ENCODE assay signal across 7 mouse cellular contexts in the genomic region with DNA sequence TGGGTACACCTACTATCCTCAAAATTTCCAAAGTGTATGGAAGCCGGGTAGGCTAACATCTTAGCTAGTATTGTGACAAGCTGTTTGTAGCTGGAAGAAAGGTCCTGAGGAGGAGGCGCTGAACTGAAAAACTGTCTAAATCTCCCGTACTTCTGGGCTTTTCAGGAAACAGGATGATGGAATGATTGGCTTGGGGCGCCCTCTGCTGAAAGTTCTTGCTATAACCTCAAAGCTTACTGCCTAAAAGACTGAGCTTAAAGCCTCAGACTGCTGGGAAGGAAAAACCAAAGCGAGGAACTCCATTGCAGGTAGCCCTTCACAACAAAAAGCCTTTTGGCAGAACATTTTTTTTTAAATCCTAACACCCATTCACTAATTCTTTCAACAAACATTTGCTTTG.
DNase-seq lines count a peak whose midpoint lies in the region; ATAC-seq and TF ChIP-seq lines count a peak whose summit lies in the region.

No protein-coding gene starts in this region.

- in situ Hi-C loops in ES-E14 (cut with MboI; ENCODE audit: low sequenced_read_pairs in 2 of 2, unreplicated experiment in 2 of 2) = loop anchor here in 1 of 2 experiments (10.0 kb wide), 2 partner anchors 310 to 700 kb away; no protein-coding TSS in a partner anchor

- no peaks in the 10 kb centered on the region for H3K27me3 ChIP-seq in heart, embryonic 13.5 days (replicated peaks)

- H3K36me3 ChIP-seq in ES-E14 (ENCODE audit: control insufficient read depth, insufficient read depth, low read length, poor library complexity, severe bottlenecking) = no peaks in the 10 kb centered on the region
- no peaks in the 10 kb centered on the region for H3K36me3 ChIP-seq in heart, embryonic 13.5 days

- no peaks in the 10 kb centered on the region for H3K4me1 ChIP-seq in ES-E14 (ENCODE audit: control insufficient read depth in 2 of 2, insufficient read depth in 2 of 2, low read length in 2 of 2, poor library complexity in 1 of 2)
- no peaks in the 10 kb centered on the region for H3K4me1 ChIP-seq in heart, embryonic 13.5 days

- peak overlapping the region; percentile 31; the same call in 1 of the 2 replicates for H3K4me2 ChIP-seq in heart, embryonic 13.5 days

- no peak overlapping the region for H3K27ac ChIP-seq in ES-E14 (ENCODE audit: insufficient read depth, low read depth, low read length, poor library complexity, severe bottlenecking)
- H3K27ac ChIP-seq in heart, embryonic 13.5 days (replicated peaks) = no peak overlapping the region

- 12% methylated on average over 5 of the region's 5 CpGs for WGBS in heart, embryonic 13.5 days

- no peak for ATAC-seq in heart, embryonic 13.5 days (ENCODE audit: extremely low read depth, insufficient number of reproducible peaks, low FRiP score, low TSS enrichment)
- ATAC-seq in megakaryocyte progenitor cell, adult 5-6 weeks (replicated peaks; ENCODE audit: poor library complexity) = peak; percentile 74

- H3K9ac ChIP-seq in ES-E14 (ENCODE audit: insufficient read depth, low read depth, low read length, poor library complexity, severe bottlenecking) = no peak overlapping the region
- H3K9ac ChIP-seq in heart, embryonic 13.5 days = no peak overlapping the region

- peak; percentile 38 for DNase-seq in ES-E14 (ENCODE audit: low read depth, low spot score)
- DNase-seq in adrenal gland, adult 18-20 months (ENCODE audit: low spot score in 2 of 2) = peak; percentile 51 to 56
- peak; percentile 50 for DNase-seq in embryo, embryonic 11.5 days (ENCODE audit: low read depth, low spot score)
- DNase-seq in layer of hippocampus, postnatal 10 days (ENCODE audit: low spot score in 2 of 2) = peak; percentile 81 to 82
- DNase-seq in testis, postnatal 10 days (ENCODE audit: low spot score) = peak; percentile 80

- H3K9me3 ChIP-seq in ES-E14 (ENCODE audit: control insufficient read depth, insufficient read depth, low read depth, low read length) = no peaks in the 10 kb centered on the region
- H3K9me3 ChIP-seq in heart, embryonic 13.5 days = no peaks in the 10 kb centered on the region

- no peak overlapping the region for H3K4me3 ChIP-seq in ES-E14 (ENCODE audit: insufficient read depth in 1 of 2, low read depth in 1 of 2, low read length in 2 of 2, poor library complexity in 1 of 2, severe bottlenecking in 1 of 2)
- no peak overlapping the region for H3K4me3 ChIP-seq in heart, embryonic 13.5 days

TF ChIP-seq in ES-E14, 5 proteins besides CTCF, POLR2A, EP300 and RAD21:
- TF ChIP-seq HCFC1 (IDR thresholded peaks at IDR 0.05; ENCODE audit: borderline replicate concordance, insufficient read depth, low read length) (no peak), ZC3H11A (IDR thresholded peaks at IDR 0.05; ENCODE audit: borderline replicate concordance, low read depth, low read length) (peak; percentile 48; the same call in 1 of the 2 replicates)
